Comparison of ENCODE assay signal across 9 mouse cellular contexts in the genomic region with DNA sequence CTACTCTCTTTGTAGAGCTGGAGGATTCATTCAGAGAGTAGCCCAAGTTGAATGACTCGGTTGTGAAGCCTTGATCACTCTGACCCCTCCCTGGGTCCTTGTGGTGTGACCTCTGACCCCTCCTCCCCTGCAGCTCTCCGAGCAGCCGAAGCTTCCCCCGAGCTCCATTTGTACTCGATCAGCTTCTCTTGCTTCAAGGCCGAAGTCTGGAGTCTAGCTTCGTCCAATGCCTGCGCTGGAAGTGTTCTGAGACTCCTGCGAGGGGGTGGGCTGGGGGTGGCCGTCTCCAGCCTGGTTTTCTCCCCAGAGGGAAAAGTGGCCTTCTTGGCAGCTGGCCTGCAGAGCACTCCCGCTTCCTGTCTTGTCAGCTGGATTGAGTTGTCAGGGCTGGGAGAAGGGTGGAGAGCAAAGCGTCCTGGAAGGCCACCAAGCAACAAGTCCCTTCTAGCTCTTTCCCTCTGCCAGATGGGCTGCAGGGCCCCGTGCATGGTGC. TPM values are rescaled to one million over a fixed set of nuclear protein-coding genes. Genes with fewer than 3 reads are reported as not detected.
DNase-seq lines count a peak whose midpoint lies in the region; ATAC-seq and TF ChIP-seq lines count a peak whose summit lies in the region.
"Had no signal": no experiment of that assay in that cellular context is flagged by ENCODE, and none has a peak within 500 bp of the region (broad histone marks: within the 10 kb centered on the region; RNA-seq: fewer than 3 reads in every experiment).

Gene Pou2f3 (minus strand): TSS at position 180 of the 493 bp plus-strand sequence.

- 3% methylated on average over 13 of the region's 13 CpGs for WGBS in embryonic facial prominence, embryonic 12.5 days
- WGBS in heart, postnatal 0 days: 20% methylated on average over 13 of the region's 13 CpGs

- peak within 1 kb of the TSS; percentile 24 for H3K4me2 ChIP-seq in embryonic facial prominence, embryonic 12.5 days (replicated peaks)
- peak within 1 kb of the TSS; percentile 37 for H3K4me2 ChIP-seq in heart, postnatal 0 days (ENCODE audit: low read depth, low read length)

- H3K9me3 ChIP-seq in embryonic facial prominence, embryonic 12.5 days: no peaks in the 10 kb centered on the region
- H3K9me3 ChIP-seq in heart, postnatal 0 days (replicated peaks; ENCODE audit: control insufficient read depth, low read length): no peaks in the 10 kb centered on the region

- peak; percentile 30 to 52 for DNase-seq in left cerebral cortex, adult 18-20 months (ENCODE audit: low spot score in 2 of 2)
- no peak for DNase-seq in left cerebral cortex, adult 8-10 months (ENCODE audit: low spot score in 2 of 2)
- peak; percentile 60 for DNase-seq in heart, postnatal 0 days (ENCODE audit: low spot score)
- DNase-seq in kidney, postnatal 10 days: peak; percentile 94
- peak; percentile 82 to 93 for DNase-seq in lung, postnatal 4 days
- peak; percentile 71 for DNase-seq in skeletal muscle tissue, adult 2 months (ENCODE audit: low read depth, low spot score)
- DNase-seq in spleen, postnatal 14 days (ENCODE audit: low spot score in 2 of 2): no peak

- no peak for TF ChIP-seq CTCF in heart, postnatal 0 days (IDR thresholded peaks at IDR 0.05; ENCODE audit: low read depth)

- H3K36me3 ChIP-seq in embryonic facial prominence, embryonic 12.5 days: no peaks in the 10 kb centered on the region
- H3K36me3 ChIP-seq in heart, postnatal 0 days (replicated peaks; ENCODE audit: control insufficient read depth, insufficient read depth, low read length): no peaks in the 10 kb centered on the region

- H3K27me3 ChIP-seq in embryonic facial prominence, embryonic 12.5 days: peaks cover 26% of the 10 kb centered on the region
- H3K27me3 ChIP-seq in heart, postnatal 0 days (ENCODE audit: control insufficient read depth, insufficient read depth, low read length): peaks cover 22% of the 10 kb centered on the region

- peak within 1 kb of the TSS; percentile 41 for H3K27ac ChIP-seq in embryonic facial prominence, embryonic 12.5 days
- no peak within 1 kb of the TSS for H3K27ac ChIP-seq in heart, postnatal 0 days (ENCODE audit: low read depth)

- no peak for TF ChIP-seq EP300 in heart, postnatal 0 days (IDR thresholded peaks at IDR 0.05; ENCODE audit: low read depth)

- no peak within 1 kb of the TSS for H3K9ac ChIP-seq in embryonic facial prominence, embryonic 12.5 days
- no peak within 1 kb of the TSS for H3K9ac ChIP-seq in heart, postnatal 0 days (replicated peaks; ENCODE audit: low read depth, low read length)

- no peak; the same call in 1 of the 2 replicates for ATAC-seq in embryonic facial prominence, embryonic 12.5 days (ENCODE audit: insufficient number of reproducible peaks, insufficient read depth, low FRiP score, low TSS enrichment)
- ATAC-seq in heart, postnatal 0 days (ENCODE audit: insufficient read depth, low read depth): peak; percentile 71

- no peak within 1 kb of the TSS for H3K4me3 ChIP-seq in embryonic facial prominence, embryonic 12.5 days
- no peak within 1 kb of the TSS for H3K4me3 ChIP-seq in heart, postnatal 0 days (ENCODE audit: low read depth, low read length)

- H3K4me1 ChIP-seq in embryonic facial prominence, embryonic 12.5 days: peaks cover 18% of the 10 kb centered on the region
- H3K4me1 ChIP-seq in heart, postnatal 0 days (ENCODE audit: control insufficient read depth, insufficient read depth): peaks cover 15% of the 10 kb centered on the region; the same call in 1 of the 2 replicates

RNA-seq across cellular contexts. Expression of gene Pou2f3, which starts in this region (rescaled TPM):
- total RNA-seq in left cerebral cortex, adult 18-20 months (2021): under 1 TPM; 0.21 to 0.37 TPM
- under 1 TPM; 0.14 to 0.37 (median 0.27) TPM for total RNA-seq in left cerebral cortex, adult 8-10 months (2022)
- 0.18 TPM in 1 of 2 replicates, not detected in the other for polyA plus RNA-seq in embryonic facial prominence, embryonic 12.5 days (2016; fragmentation: Nextera tagmentation; extraction: Ambion mirVana)
- not detected in 2 replicates for total RNA-seq in heart, postnatal 0 days (2014; rRNA removed; ENCODE audit: low replicate concordance)
- polyA plus RNA-seq in heart, postnatal 0 days (2015; fragmentation: Nextera tagmentation; extraction: Ambion mirVana): 0.08 and 0.10 TPM in 2 replicates
- total RNA-seq: MEL had no signal

Comparison
In these comparisons a context has a peak if more than half of its experiments do, and no peak if none do; other contexts are left out.
1. Peak in DNase-seq in left cerebral cortex, adult 18-20 months; RNA of the gene not detected or under 1 TPM.
2. Peak in DNase-seq, ATAC-seq and H3K4me2 ChIP-seq in heart, postnatal 0 days; RNA of the gene not detected or under 1 TPM.
3. DNase-seq: peak in kidney, postnatal 10 days (single experiment), lung, postnatal 4 days (2 of 2) and skeletal muscle tissue, adult 2 months (single experiment); none in left cerebral cortex, adult 8-10 months (0 of 2) and spleen, postnatal 14 days (0 of 2).